Mouse (Mus musculus) NIH3T3 (cell line): ENCODE measurements around the gene Dapk1.

Experiments
- DNase-seq: peaks from one replicate; pipeline ENCODE4 v3.0.0-alpha.2; 2012; ENCODE audit warnings: low read depth

Dapk1 gene

GRCm38 (mm10) chr13:60695186-60695980 is 93.6 kb downstream of the Dapk1 start:
- DNase-seq: no peak

DNA sequence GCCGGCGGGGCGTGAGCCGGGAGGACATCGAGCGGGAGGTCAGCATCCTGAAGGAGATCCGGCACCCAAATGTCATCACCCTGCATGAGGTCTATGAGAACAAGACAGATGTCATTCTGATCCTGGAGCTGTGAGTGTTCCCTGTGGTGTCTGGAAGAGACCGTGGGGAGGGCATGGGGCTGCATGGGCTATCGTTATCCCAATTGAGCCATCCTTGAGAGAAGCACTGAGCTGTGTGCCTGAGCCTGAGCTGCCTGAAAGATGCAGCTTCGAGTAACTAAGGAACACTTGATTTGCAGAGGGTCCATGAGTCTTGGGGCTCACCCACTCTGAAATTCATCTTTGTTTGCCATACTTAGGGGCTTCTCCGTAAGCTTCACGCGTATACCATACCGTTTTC is 94.6 kb downstream of the Dapk1 start:
- no peak for DNase-seq

DNA sequence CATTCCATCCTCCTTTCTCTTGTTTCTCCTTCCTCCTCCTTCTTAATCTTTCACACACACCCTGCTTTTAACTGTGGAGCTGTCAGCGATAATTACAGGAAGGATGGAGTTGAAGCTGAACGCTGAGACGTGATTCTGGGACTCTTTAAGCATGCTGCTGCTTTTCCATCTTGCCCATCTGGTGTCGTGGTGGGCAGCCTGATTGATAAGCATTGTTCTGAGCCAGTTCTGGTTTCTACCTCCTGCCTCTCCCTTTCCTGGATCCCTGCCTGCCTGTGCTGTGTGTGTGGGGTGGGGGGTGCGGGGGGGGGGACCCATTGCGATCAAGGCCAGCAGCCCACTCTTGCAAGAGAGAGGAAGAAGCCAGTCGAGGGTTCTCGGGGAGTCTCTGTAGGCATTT is 95.0 kb downstream of the Dapk1 start:
- no peak for DNase-seq

DNA sequence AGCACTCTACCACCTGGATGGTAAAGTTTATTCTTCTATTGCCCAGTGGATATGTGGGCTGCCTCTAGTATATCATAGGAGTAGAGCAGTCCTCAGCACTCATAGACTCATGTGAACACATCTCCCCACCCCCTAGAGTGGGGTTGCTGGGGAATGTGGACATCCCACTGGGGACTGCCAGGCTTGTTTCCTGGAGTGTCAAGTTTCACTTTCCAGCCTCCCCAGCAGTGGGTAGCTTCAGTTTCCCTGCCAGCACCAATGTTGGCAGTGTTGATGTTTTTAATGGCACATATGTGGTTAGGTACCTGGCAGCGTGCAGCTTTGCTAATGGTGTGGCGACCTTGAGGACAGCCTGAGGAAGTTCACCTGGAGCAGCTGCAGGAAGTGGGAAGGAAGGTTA is 96.3 kb downstream of the Dapk1 start:
- peak; percentile 5 for DNase-seq

- peak; percentile 2 for DNase-seq
Observed at GRCm38 (mm10) chr13:60701671-60702171, 100.0 kb downstream of the Dapk1 start.

DNA sequence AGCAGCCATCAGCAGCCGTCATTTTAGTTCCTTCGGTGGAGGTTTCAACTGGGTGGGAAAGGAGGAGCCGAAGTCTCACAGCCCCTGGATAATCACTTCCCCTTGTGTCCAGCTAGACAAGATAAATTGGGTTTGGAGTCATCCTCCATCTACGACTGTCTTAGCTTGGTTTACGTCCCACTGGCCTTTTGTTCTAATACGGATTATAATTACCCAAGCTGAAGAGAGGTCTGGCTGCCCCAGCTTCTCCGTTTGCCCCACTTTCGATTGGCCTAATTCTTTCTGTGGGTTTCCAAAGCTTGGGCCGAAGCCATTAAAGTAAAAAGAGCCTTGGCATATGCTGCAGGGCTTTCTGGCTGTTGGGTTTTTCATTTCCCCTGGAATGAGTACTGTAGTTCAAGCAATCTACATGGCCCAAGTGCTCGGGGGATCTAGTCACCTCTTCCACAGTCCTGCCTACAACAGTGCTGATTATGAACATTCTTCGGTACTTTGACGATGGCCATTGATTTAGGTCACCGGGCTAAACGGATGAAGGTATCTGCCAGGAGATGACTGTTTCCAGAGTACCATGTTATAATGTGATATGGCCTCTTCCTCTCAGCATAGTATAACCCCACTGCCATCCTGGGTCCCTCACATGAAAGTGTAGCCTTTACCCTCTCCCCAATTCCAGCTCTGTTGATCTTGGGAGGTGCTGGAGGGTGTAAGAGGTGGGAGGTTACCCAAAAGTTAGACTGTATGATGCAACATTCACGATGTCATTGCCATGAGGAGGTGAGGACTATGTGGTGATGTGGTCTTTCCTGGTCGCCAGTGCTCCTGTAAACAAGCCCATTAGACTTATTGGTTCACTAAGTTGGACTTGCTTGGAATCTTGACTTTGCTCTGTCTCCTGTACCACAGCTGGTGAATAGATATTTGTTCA is 106.1 kb downstream of the Dapk1 start:
- DNase-seq: no peak

GRCm38 (mm10) chr13:60709136-60709535 is 107.4 kb downstream of the Dapk1 start:
- no peak for DNase-seq

GRCm38 (mm10) chr13:60710963-60711362 is 109.2 kb downstream of the Dapk1 start:
- no peak for DNase-seq

DNA sequence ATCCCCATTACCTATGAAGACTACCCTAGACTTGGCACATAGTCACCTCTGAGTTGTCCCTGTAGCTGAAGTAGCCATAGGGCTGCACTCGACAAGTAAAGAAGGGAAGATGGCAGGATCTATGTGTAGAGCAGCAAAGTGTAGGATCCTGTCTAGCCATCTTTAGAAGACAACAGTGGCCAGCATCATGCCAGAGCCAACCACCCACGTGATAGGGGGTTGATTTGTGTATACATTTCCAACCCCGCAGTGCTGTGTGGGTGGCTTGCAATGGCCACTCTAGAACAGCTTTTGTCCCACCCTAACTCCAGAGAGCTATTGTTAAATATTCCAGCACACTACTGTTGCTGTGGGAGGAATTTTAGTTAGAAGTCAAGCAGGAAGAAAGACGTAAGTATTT is 111.8 kb downstream of the Dapk1 start:
- no peak for DNase-seq

DNA sequence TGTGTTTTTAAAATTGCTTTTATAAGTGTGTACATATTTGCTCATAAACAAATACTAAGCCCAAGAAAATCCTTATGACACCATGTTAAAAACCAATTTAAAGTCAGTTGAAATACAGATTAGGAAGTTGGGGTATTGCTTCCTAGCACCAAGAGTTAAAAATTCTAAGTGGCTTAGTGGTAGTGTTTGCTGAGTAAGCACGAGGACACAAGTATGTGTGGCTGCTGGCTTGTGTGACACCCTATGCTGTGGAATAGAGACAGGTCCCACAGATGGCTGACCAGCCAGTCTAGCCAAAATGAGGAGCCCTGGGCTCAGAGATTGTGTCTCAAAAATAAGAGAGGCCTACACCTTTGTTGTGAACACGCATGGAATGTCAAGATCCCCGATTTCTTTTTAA is 114.4 kb downstream of the Dapk1 start:
- no peak for DNase-seq

- DNase-seq: no peak
Observed at GRCm38 (mm10) chr13:60717421-60717820, 115.7 kb downstream of the Dapk1 start.

DNA sequence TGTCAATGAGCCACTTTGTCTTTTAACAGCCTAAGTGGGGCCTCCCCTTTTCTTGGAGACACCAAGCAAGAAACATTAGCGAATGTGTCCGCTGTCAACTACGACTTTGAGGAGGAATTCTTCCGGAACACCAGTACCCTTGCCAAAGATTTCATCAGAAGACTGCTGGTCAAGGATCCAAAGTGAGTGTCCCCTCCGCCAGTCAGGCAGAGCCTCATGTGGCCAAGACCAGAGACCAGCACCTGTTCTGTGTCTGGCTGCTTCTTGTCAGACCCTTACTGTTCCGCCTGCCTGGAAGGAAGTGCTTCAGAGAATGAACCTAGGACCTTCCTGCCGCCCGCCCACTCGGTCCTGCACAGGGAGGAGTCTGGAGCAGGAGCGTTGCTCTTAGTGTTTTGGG is 117.8 kb downstream of the Dapk1 start:
- no peak for DNase-seq

DNA sequence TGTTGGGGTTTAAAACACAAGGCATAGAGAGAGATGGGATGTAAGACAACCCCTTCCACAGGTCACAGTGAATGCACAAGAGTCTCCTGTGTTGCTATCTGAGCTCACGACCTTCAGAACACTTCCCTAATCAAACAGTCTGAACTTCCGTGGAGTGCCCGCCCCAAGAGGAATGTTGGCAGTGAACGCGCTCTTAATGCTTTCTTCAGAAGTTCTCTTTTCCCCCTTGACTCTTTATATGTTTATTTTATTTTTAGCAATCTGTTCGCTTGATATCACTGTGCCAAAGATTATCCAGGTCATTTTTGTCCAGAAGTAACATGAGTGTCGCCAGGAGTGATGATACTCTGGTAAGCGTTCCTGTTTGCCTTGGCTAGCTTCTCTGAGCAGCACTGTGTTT is 121.0 kb downstream of the Dapk1 start:
- DNase-seq: no peak

DNA sequence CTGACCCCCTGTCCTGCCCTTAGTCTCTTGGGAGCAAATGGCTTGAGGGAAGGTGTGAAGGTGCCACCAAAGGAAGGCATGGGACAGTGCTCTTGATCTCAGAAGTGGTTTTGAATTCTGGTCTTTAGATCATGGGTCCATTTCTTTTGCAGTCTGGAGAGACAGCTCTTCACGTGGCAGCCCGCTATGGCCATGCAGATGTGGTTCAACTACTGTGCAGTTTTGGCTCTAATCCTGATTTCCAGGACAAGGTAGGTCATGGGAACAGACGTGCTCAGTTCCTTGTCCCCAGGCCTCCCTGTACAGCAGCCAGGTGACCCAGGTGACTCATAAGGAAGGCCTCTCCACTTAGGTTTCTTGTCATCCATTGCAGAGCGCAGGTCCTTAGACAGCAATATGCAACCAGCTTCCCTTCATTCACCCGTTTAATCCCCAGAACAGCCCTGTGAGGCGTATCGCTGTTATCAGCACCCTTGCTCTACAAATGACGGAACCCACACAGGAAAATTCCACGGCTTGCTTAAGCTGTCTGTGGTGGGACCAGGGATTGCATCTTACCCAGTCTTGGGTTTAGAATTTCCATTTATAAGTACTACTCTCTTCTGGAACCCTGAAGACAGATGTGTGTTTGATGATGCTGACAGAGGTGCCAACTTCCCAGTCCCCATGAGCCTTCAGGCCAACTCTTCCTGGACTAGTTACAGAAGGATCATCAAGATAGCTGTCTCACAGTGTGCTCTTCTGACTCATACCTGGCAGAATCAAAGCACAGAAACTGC is 126.7 kb downstream of the Dapk1 start:
- no peak for DNase-seq

DNA sequence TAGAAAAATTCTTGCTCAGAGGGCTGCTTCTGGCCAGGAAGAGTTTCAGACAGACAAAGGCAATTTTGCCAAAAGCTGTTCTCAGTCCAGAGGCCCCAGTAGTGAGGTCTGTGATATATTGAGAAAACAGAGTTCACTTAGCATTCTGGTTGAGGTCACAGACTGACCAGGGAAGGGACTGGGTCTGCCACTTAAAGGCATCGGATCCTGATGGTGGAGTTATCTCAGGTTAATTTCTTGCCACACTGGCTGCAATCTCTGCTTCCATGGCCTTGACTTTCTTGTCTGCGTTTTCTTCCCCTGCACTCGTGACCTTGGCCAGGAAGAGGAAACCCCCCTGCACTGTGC is 127.3 kb downstream of the Dapk1 start:
- no peak for DNase-seq

GRCm38 (mm10) chr13:60730587-60730986 is 128.8 kb downstream of the Dapk1 start:
- DNase-seq: no peak

DNA sequence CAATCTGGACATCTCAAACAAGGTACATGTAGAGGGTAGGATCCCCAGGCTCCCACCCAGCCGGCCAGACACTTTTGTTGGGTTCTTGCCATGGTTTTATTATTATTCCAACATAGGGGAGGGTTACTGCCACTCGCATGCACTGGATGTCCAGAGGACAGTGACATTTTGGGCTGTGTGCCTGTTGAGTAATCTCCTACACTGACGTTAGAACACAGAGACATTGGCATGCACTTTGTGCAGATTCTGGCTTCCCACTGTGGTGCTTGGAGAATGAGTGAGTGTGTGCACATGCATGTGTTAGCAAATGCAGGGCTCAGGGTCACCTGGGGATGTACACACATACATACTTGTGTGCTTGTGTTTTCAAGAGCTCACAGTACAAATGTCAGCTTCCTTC is 129.3 kb downstream of the Dapk1 start:
- no peak for DNase-seq

- no peak for DNase-seq
Observed at GRCm38 (mm10) chr13:60735306-60735705, 133.6 kb downstream of the Dapk1 start.

- no peak for DNase-seq
Observed at GRCm38 (mm10) chr13:60736421-60737105, 134.8 kb downstream of the Dapk1 start.

GRCm38 (mm10) chr13:60737632-60738324 is 136.0 kb downstream of the Dapk1 start:
- peak; percentile 77 for DNase-seq

GRCm38 (mm10) chr13:60738429-60738828 is 136.7 kb downstream of the Dapk1 start:
- peak; percentile 87 for DNase-seq
